Mouse (Mus musculus): ENCODE data around the gene Tigar. TPM values are rescaled to one million over a fixed set of nuclear protein-coding genes. Genes with fewer than 3 reads are reported as not detected.

The Tigar gene
- total RNA-seq (2021) = 10 to 100 TPM; 24.9 to 29.8 TPM
- long read RNA-seq, experiment 1, transcript Tigar-201 (6 exons, 3,651 nt) = major isoform, 5 of 26 reads
- long read RNA-seq, experiment 1, partial matches to known transcripts = 0 of 26 reads
- long read RNA-seq, experiment 1, other reads (novel, unspliced or antisense) = 21 of 26 reads
- long read RNA-seq, experiment 2, transcript Tigar-201 (6 exons, 3,651 nt) = major isoform, 6 of 24 reads
- long read RNA-seq, experiment 2, partial matches to known transcripts = 0 of 24 reads
- long read RNA-seq, experiment 2, other reads (novel, unspliced or antisense) = 18 of 24 reads

DNA sequence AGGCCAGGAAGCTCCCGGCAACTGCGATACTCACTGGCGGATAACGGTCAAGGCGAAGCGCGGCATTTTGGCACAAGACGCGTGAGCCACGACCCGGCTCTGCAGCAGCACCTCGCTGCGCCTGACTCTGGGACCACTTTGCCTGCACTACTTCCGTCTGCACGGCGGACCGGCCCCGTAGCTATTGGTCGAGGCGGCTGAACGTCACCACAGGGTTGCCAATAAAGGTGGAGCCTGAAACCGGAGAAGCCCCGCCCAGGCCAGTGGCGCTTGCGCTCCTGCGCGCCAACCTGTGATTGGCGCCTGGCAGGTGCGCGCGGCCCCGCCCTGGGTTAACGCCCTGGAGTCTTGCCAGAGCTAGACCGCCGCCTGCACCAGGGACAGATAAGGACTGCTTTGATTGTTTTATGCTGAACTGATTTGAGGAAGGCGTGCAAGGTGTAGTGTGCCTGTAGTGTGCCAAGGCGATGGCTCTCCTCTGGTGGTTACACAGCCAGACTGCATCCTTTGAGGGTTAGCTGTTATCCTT, at the start of gene Tigar:
Gene Tigar, minus strand, starts transcription at position 156 of the 529 bp plus-strand sequence.
- peak; percentile 90 to 95 for DNase-seq (ENCODE audit: low spot score in 2 of 2)

GRCm38 (mm10) chr6:127157321-127157720, 48.0 kb upstream of the Tigar start:
- DNase-seq (ENCODE audit: low spot score in 2 of 2) = no peak

DNA sequence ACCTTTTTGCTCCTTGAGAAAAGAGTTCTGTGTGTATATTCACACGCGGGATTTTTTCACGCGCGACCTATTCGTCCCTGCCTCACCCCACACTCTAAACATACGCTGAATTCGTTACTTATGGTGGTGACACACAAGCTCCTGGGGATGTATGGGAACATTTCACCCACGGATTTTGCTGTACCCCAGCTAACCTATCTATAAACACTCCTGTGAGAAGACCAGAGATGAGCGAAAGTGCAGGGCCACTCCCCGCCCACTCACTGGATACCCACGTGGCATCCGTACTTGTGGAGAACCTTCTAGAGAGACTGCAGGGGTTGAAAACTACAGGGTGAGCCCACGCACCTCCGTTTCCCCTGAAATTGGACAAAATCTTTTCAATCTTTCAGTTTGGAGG, 46.1 kb upstream of the Tigar start:
- no peak for DNase-seq (ENCODE audit: low spot score in 2 of 2)

- DNase-seq (ENCODE audit: low spot score in 2 of 2) = no peak
These were observed 45.4 kb upstream of the Tigar start for GRCm38 (mm10) chr6:127154708-127155268.

- DNase-seq (ENCODE audit: low spot score in 2 of 2) = no peak
These were observed 44.8 kb upstream of the Tigar start for GRCm38 (mm10) chr6:127153972-127154707.

- no peak for DNase-seq (ENCODE audit: low spot score in 2 of 2)
These were observed 44.0 kb upstream of the Tigar start for GRCm38 (mm10) chr6:127153296-127153800.

DNA sequence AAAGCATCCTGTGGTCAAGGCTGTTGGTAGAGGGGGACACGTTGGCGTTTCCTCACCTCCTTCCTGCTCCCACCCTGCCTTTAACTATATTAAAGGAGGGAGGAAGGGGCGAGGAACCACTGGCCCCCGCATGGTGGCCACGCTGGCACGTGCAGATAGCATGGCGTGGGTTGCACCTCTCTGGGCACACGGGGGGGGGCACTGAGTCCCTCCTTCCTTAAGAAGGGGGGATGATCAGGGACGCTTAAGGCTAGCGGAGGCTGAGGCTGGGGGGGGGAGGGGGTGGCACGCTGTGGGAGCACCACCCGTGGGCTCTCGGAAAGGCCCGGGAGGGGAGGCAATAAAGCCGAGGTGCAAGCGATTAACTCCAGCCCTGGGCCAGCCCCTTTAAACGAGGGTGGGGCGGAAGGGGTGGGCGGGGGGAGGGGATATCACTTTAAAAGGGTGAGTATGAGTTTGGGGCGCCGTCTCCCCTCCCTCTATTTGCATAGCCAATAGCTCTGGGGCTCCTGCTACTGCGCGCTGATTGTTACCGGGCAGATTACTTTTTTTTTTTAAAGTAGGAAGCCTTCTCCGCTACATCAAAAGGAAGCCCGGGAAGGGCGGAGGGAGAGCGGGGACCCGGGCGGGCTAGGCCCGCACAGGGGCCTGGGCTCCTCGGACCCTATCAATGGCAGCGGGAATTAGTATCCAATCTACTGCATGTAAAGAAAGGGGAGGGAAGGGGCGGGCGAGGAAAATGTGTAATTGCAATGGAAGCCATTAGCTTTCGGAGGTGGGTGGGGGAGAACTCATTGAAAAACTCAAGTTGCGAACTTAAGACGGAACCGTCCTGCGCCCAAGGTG, 43.0 kb upstream of the Tigar start, which contains the start of gene Ccnd2:
Gene Ccnd2, minus strand, starts transcription at position 88 of the 846 bp plus-strand sequence.
- no peak for DNase-seq (ENCODE audit: low spot score in 2 of 2)

DNA sequence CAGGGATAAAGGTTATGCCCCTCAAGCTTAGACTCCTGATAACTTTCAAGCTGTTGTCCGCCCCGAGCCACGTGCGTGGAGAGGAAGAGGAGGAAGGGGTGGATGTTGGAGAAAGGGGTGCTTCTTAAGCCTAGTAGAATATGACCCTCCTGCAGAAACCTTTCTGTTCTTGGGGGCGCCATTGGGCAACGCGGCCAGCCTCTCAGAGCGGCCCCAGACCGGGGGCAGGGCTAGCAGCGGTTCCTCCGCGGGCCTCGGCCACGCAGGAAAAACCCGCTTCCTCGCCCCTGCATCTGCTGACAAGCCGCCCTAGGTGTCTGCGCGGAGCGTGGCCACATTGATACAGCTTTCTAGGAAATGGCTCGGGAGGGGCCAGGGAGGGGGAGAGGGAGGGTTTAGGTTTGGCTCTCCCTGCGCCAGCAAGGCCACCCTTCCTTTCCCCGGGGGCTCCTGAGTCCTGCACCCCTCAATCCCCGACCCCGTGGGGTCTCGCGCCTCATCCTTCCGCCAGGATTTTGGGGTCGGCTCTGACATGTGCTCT, 42.3 kb upstream of the Tigar start:
- DNase-seq (ENCODE audit: low spot score in 2 of 2) = no peak

GRCm38 (mm10) chr6:127150663-127151564, 41.6 kb upstream of the Tigar start:
- DNase-seq (ENCODE audit: low spot score in 2 of 2) = peak in 1 of 2 experiments; percentile 72

GRCm38 (mm10) chr6:127149944-127150662, 40.7 kb upstream of the Tigar start:
- DNase-seq (ENCODE audit: low spot score in 2 of 2) = no peak

- no peak for DNase-seq (ENCODE audit: low spot score in 2 of 2)
These were observed 40.1 kb upstream of the Tigar start for GRCm38 (mm10) chr6:127149303-127149943.

- no peak for DNase-seq (ENCODE audit: low spot score in 2 of 2)
These were observed 39.4 kb upstream of the Tigar start for GRCm38 (mm10) chr6:127148526-127149302.

DNA sequence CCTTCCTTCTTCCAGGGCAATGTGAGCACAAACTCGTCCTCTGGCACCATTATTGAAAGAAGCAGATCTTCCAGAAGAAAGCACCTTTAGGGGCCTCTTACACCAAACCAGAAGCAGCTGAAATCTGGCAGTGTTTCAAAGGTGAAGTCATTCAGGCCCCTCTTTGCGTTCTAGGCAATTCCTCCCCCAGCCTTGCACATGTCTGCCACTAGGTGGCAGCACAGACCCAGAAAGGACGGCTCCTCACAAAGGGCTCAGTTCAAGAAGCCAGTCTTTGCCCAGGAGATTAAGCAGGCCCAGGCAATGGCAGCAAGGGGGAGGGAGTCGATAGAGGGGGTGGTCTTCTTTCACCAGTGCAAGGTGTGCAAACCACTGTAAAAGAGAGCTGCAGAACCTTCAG, 38.3 kb upstream of the Tigar start:
- DNase-seq (ENCODE audit: low spot score in 2 of 2) = peak; percentile 82 to 83

- DNase-seq (ENCODE audit: low spot score in 2 of 2) = no peak
These were observed 37.1 kb upstream of the Tigar start for GRCm38 (mm10) chr6:127146322-127146947.

DNA sequence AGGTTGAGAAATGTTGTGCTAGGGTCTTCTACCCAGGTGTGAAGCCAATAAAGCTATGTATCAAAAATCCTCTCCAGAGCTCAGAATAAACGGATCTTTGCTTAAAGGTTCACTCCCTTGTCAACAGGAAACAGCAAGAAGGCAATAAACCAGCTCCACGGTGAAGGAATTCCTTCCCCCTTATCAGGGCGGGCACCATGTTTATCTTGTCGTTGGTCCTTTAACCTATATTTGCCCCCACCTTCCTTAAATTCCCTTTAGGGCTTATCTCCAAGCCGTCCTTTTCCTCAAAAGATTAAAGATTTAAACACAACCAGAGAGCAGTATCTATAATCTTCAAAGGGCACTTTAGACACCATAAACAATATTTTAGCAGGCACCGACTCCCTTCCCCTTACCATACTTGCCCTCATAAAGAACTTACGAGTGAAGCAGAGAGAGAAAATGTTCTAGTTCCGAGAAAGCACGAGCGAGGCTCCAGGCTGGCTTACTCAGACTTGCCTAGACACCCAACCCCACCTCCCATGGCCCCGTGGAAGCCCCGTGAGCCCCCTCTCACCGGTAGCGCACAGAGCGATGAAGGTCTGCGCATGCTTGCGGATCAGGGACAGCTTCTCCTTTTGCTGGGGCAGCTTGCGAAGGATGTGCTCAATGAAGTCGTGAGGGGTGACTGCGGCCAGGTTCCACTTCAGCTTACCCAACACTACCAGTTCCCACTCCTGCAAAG, 36.3 kb upstream of the Tigar start:
- DNase-seq (ENCODE audit: low spot score in 2 of 2) = no peak

DNA sequence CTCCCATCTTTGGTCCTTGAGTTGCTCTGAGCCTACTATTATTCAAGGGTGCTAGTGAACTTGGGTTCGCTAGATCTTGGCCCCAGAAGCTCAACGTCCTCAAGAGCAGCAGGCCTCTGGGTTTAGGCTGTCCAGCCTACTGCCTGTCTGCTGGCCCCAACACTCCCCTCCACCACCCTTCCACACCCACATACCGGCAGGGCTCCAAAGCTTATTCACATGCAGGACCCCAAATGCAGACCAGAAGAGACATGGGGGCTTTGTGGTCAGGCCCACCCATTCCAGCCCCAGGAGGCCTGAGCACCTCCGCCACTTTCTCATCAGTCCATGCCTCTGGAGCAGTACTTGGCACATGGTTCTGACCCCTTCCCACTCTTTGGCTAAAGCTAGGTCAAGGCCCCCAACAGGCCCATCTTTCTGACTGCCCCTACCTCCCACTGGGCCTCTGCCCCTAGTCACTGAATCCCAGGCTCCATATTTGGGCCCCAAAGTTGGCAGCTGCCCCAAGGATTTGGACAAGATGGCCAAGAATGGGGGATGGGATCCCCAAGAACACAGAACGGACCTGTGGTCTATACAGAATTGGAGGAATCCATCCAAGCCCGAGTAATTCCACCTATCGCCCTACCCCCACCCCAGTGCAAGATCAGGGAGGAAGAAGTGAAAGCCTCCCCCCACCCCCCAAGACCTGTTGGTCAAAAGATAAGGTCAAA, 34.4 kb upstream of the Tigar start:
- DNase-seq (ENCODE audit: low spot score in 2 of 2) = no peak
